Mouse (Mus musculus): Measurements from ENCODE around the gene Gm21985. TPM values are rescaled to one million over a fixed set of nuclear protein-coding genes. Genes with fewer than 3 reads are reported as not detected.
"Not testable (repeated sequence)": the region's sequence is repeated elsewhere in the genome, so short reads cannot be mapped to it uniquely, and the experiment has no call there.

The Gm21985 gene
- polyA plus RNA-seq, 1 experiment from 2014 or later, result not detected

- 85% methylated on average over 2 of the region's 2 CpGs for WGBS
- Histone ChIP-seq H3K4me1 (ENCODE audit: control insufficient read depth, insufficient read depth, low read length) (no peaks in the 10 kb centered on the region), H3K27me3 (ENCODE audit: control insufficient read depth, insufficient read depth, low read length) (no peaks in the 10 kb centered on the region), H3K9me3 (replicated peaks; ENCODE audit: control insufficient read depth, low read length) (no peaks in the 10 kb centered on the region), H3K27ac (ENCODE audit: low read length) (no peak overlapping the region), H3K9ac (ENCODE audit: low read length) (no peak overlapping the region), H3K36me3 (ENCODE audit: control insufficient read depth, insufficient read depth) (no peaks in the 10 kb centered on the region), H3K4me2 (ENCODE audit: low read depth, low read length) (no peak overlapping the region), H3K4me3 (ENCODE audit: low read length) (no peak overlapping the region)
- no peak for ATAC-seq (replicated peaks; ENCODE audit: extremely low read depth, insufficient read depth, low FRiP score)
These were observed 166.4 kb downstream of the Gm21985 start for GRCm38 (mm10) chr2:112432523-112432922.

GRCm38 (mm10) chr2:112433359-112433758 lies 167.2 kb downstream of the Gm21985 start:
- Histone ChIP-seq H3K9ac (ENCODE audit: low read length) (no peak overlapping the region), H3K36me3 (ENCODE audit: control insufficient read depth, insufficient read depth) (no peaks in the 10 kb centered on the region), H3K4me3 (ENCODE audit: low read length) (no peak overlapping the region), H3K27me3 (ENCODE audit: control insufficient read depth, insufficient read depth, low read length) (no peaks in the 10 kb centered on the region), H3K9me3 (replicated peaks; ENCODE audit: control insufficient read depth, low read length) (no peaks in the 10 kb centered on the region), H3K27ac (ENCODE audit: low read length) (no peak overlapping the region), H3K4me2 (ENCODE audit: low read depth, low read length) (no peak overlapping the region), H3K4me1 (ENCODE audit: control insufficient read depth, insufficient read depth, low read length) (no peaks in the 10 kb centered on the region)
- 68% methylated on average over 2 of the region's 2 CpGs for WGBS
- ATAC-seq (replicated peaks; ENCODE audit: extremely low read depth, insufficient read depth, low FRiP score), result no peak

DNA sequence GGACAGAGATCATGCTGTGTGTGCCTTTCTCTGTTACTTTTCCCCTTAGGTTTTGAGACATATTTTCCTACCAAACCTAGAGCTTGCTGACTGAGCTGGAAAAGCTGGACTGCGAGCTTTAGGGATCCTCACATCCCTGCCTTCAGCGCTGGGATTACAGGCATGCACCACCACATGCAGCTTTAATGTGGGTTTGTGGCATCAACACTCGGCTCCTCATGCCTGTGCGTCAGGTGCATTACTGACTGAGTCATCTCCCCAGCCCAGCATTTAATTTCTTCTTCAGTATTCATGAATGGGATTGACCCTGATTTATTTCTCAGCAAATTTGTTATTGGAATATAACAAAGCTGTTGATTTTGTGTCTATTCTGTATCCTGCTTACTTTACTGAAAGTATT lies 170.2 kb downstream of the Gm21985 start:
- Histone ChIP-seq H3K36me3 (ENCODE audit: control insufficient read depth, insufficient read depth) (no peaks in the 10 kb centered on the region), H3K9me3 (replicated peaks; ENCODE audit: control insufficient read depth, low read length) (no peaks in the 10 kb centered on the region), H3K4me2 (ENCODE audit: low read depth, low read length) (no peak overlapping the region), H3K9ac (ENCODE audit: low read length) (no peak overlapping the region), H3K27me3 (ENCODE audit: control insufficient read depth, insufficient read depth, low read length) (no peaks in the 10 kb centered on the region), H3K4me1 (ENCODE audit: control insufficient read depth, insufficient read depth, low read length) (no peaks in the 10 kb centered on the region), H3K4me3 (ENCODE audit: low read length) (no peak overlapping the region), H3K27ac (ENCODE audit: low read length) (no peak overlapping the region)
- WGBS, result 67% methylated on average over 4 of the region's 4 CpGs
- no peak for ATAC-seq (replicated peaks; ENCODE audit: extremely low read depth, insufficient read depth, low FRiP score)

GRCm38 (mm10) chr2:112437589-112437988 lies 171.5 kb downstream of the Gm21985 start:
- H3K27me3 ChIP-seq (ENCODE audit: control insufficient read depth, insufficient read depth, low read length), result no peaks in the 10 kb centered on the region
- H3K4me2 ChIP-seq (ENCODE audit: low read depth, low read length), result no peak overlapping the region
- WGBS, result 74% methylated on average over 2 of the region's 2 CpGs
- no peaks in the 10 kb centered on the region for H3K4me1 ChIP-seq (ENCODE audit: control insufficient read depth, insufficient read depth, low read length)
- H3K9me3 ChIP-seq (replicated peaks; ENCODE audit: control insufficient read depth, low read length), result no peaks in the 10 kb centered on the region
- H3K27ac ChIP-seq (ENCODE audit: low read length), result no peak overlapping the region
- no peaks in the 10 kb centered on the region for H3K36me3 ChIP-seq (ENCODE audit: control insufficient read depth, insufficient read depth)
- H3K9ac ChIP-seq (ENCODE audit: low read length), result no peak overlapping the region
- H3K4me3 ChIP-seq (ENCODE audit: low read length), result no peak overlapping the region
- ATAC-seq (replicated peaks; ENCODE audit: extremely low read depth, insufficient read depth, low FRiP score), result no peak

DNA sequence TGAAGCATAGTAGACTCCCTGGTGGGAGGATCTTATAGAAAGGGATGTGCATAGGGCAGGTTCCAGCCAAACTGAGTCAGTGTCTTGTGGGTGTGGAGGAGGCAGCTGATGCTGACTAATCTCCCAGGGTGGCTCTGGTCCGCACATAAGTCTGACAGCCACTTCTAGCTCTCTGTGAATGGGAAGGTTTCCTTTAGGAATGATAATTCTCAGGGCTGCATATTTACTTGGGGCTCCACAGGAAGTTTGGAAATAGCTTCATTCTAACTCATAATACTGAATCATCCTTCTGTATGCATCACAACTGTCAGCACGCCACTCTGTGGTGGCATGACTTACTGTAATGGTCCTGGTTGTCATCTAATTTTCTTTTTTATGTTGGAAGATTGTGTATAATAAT lies 177.4 kb downstream of the Gm21985 start:
- H3K27ac ChIP-seq (ENCODE audit: low read length), result no peak overlapping the region
- H3K9me3 ChIP-seq (replicated peaks; ENCODE audit: control insufficient read depth, low read length), result no peaks in the 10 kb centered on the region
- no peaks in the 10 kb centered on the region for H3K36me3 ChIP-seq (ENCODE audit: control insufficient read depth, insufficient read depth)
- no peak overlapping the region for H3K4me2 ChIP-seq (ENCODE audit: low read depth, low read length)
- no peaks in the 10 kb centered on the region for H3K27me3 ChIP-seq (ENCODE audit: control insufficient read depth, insufficient read depth, low read length)
- H3K9ac ChIP-seq (ENCODE audit: low read length), result no peak overlapping the region
- 63% methylated on average over 2 of the region's 2 CpGs for WGBS
- no peak overlapping the region for H3K4me3 ChIP-seq (ENCODE audit: low read length)
- no peak for ATAC-seq (replicated peaks; ENCODE audit: extremely low read depth, insufficient read depth, low FRiP score)
- H3K4me1 ChIP-seq (ENCODE audit: control insufficient read depth, insufficient read depth, low read length), result no peaks in the 10 kb centered on the region

GRCm38 (mm10) chr2:112445511-112445910 lies 179.4 kb downstream of the Gm21985 start:
- Histone ChIP-seq H3K9me3 (replicated peaks; ENCODE audit: control insufficient read depth, low read length) (no peaks in the 10 kb centered on the region), H3K27ac (ENCODE audit: low read length) (no peak overlapping the region), H3K4me2 (ENCODE audit: low read depth, low read length) (no peak overlapping the region), H3K36me3 (ENCODE audit: control insufficient read depth, insufficient read depth) (no peaks in the 10 kb centered on the region), H3K4me3 (ENCODE audit: low read length) (no peak overlapping the region), H3K27me3 (ENCODE audit: control insufficient read depth, insufficient read depth, low read length) (no peaks in the 10 kb centered on the region), H3K9ac (ENCODE audit: low read length) (no peak overlapping the region), H3K4me1 (ENCODE audit: control insufficient read depth, insufficient read depth, low read length) (no peaks in the 10 kb centered on the region)
- ATAC-seq (replicated peaks; ENCODE audit: extremely low read depth, insufficient read depth, low FRiP score), result no peak

- H3K9ac ChIP-seq (ENCODE audit: low read length); ATAC-seq (replicated peaks; ENCODE audit: extremely low read depth, insufficient read depth, low FRiP score): not testable (repeated sequence)
- WGBS, result 73% methylated on average over 4 of the region's 4 CpGs
These were observed 181.9 kb downstream of the Gm21985 start for GRCm38 (mm10) chr2:112448046-112448445.

GRCm38 (mm10) chr2:112448510-112449059 lies 182.5 kb downstream of the Gm21985 start:
- H3K9ac ChIP-seq (ENCODE audit: low read length), result no peak overlapping the region
- H3K9me3 ChIP-seq (replicated peaks; ENCODE audit: control insufficient read depth, low read length), result no peaks in the 10 kb centered on the region
- ATAC-seq (replicated peaks; ENCODE audit: extremely low read depth, insufficient read depth, low FRiP score), result no peak
- H3K4me3 ChIP-seq (ENCODE audit: low read length), result no peak overlapping the region
- no peaks in the 10 kb centered on the region for H3K36me3 ChIP-seq (ENCODE audit: control insufficient read depth, insufficient read depth)
- H3K4me1 ChIP-seq (ENCODE audit: control insufficient read depth, insufficient read depth, low read length), result no peaks in the 10 kb centered on the region
- no peak overlapping the region for H3K4me2 ChIP-seq (ENCODE audit: low read depth, low read length)
- no peak overlapping the region for H3K27ac ChIP-seq (ENCODE audit: low read length)
- no peaks in the 10 kb centered on the region for H3K27me3 ChIP-seq (ENCODE audit: control insufficient read depth, insufficient read depth, low read length)

More at GRCm38 (mm10) chr2:112448046-112448445, 181.9 kb downstream of the Gm21985 start:
- H3K36me3 ChIP-seq (ENCODE audit: control insufficient read depth, insufficient read depth); H3K9me3 ChIP-seq (replicated peaks; ENCODE audit: control insufficient read depth, low read length); H3K4me3 ChIP-seq (ENCODE audit: low read length); H3K27ac ChIP-seq (ENCODE audit: low read length); H3K4me2 ChIP-seq (ENCODE audit: low read depth, low read length); H3K4me1 ChIP-seq (ENCODE audit: control insufficient read depth, insufficient read depth, low read length); H3K27me3 ChIP-seq (ENCODE audit: control insufficient read depth, insufficient read depth, low read length): not testable (repeated sequence)

DNA sequence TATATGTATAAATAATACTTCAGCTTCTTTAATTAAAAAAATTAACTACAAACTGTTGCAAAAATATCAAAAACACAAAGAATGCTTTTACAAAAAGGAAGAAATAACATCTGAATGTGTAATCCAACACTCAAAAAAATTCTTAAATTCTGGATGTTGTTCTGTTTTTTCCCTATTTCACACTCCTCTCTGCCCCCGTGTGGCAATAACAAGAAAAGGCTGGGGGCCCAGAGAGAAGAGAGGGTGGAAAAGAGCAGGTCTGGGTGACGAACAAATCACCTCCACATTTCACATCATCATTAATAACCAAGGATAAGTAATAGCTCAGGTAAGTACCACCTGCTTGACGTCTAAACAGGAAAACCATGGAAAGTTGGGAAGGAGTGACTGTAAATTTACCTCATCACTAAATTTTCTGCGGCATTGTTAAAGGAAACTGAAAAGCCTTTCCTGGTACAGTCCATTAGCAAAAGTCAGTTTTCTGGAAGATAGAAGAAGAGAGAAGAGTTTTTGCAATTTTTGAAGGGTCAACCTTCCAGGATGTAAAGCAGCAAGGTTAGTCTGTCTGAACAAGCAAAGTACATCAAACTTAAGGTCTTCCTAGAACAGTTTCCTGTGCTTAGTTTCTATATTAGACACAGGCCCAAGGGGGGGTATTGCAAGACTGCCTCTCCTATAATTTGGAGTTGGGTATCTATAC lies 183.6 kb downstream of the Gm21985 start:
- peaks cover 2% of the 10 kb centered on the region; the same call in 1 of the 2 replicates for H3K4me1 ChIP-seq (ENCODE audit: control insufficient read depth, insufficient read depth, low read length)
- H3K27me3 ChIP-seq (ENCODE audit: control insufficient read depth, insufficient read depth, low read length), result no peaks in the 10 kb centered on the region
- no peak for ATAC-seq (replicated peaks; ENCODE audit: extremely low read depth, insufficient read depth, low FRiP score)
- WGBS, result 25% methylated on average over 4 of the region's 4 CpGs
- no peaks in the 10 kb centered on the region for H3K9me3 ChIP-seq (replicated peaks; ENCODE audit: control insufficient read depth, low read length)
- H3K27ac ChIP-seq (ENCODE audit: low read length), result no peak overlapping the region
- H3K4me2 ChIP-seq (ENCODE audit: low read depth, low read length), result no peak overlapping the region
- H3K9ac ChIP-seq (ENCODE audit: low read length), result no peak overlapping the region
- H3K4me3 ChIP-seq (ENCODE audit: low read length), result no peak overlapping the region
- no peaks in the 10 kb centered on the region for H3K36me3 ChIP-seq (ENCODE audit: control insufficient read depth, insufficient read depth)
